Mouse (Mus musculus): ENCODE measurements around the gene Rpl38. TPM values are rescaled to one million over a fixed set of nuclear protein-coding genes. Genes with fewer than 3 reads are reported as not detected.

Gene Rpl38
- polyA plus RNA-seq (2017; shearing (Covaris generic)): 464 TPM

GRCm38 (mm10) chr11:114668301-114668710 is at the start of gene Rpl38:
TSS of gene Rpl38 (plus strand) at chr11:114668524.

GRCm38 (mm10) chr11:114675341-114675825 is 7.1 kb downstream of the Rpl38 start, which contains the start of gene Ttyh2:
TSS of gene Ttyh2 (plus strand) at chr11:114675431.

Other genes starting within 250 kb of the Rpl38 start
- 1.5 TPM for gene Ttyh2, start 6.9 kb downstream of the Rpl38 start, polyA plus RNA-seq (2017; shearing (Covaris generic))
- gene Dnaic2, start 58.9 kb downstream of the Rpl38 start, polyA plus RNA-seq (2017; shearing (Covaris generic)): not detected
- 0.20 TPM for gene Kif19a, start 96.9 kb downstream of the Rpl38 start, polyA plus RNA-seq (2017; shearing (Covaris generic))
- not detected for gene Btbd17, start 127.4 kb downstream of the Rpl38 start, polyA plus RNA-seq (2017; shearing (Covaris generic))
- not detected for gene Gpr142, start 130.4 kb downstream of the Rpl38 start, polyA plus RNA-seq (2017; shearing (Covaris generic))
- 0.10 TPM for gene Gprc5c, start 182.6 kb downstream of the Rpl38 start, polyA plus RNA-seq (2017; shearing (Covaris generic))
- 0.45 TPM for gene Cd300a, start 221.5 kb downstream of the Rpl38 start, polyA plus RNA-seq (2017; shearing (Covaris generic))

Data from CD4-positive, CD25-positive, alpha-beta regulatory T cell (primary cell).